Mouse (Mus musculus): Measurements from ENCODE around the gene Exph5.

Gene Exph5

DNA sequence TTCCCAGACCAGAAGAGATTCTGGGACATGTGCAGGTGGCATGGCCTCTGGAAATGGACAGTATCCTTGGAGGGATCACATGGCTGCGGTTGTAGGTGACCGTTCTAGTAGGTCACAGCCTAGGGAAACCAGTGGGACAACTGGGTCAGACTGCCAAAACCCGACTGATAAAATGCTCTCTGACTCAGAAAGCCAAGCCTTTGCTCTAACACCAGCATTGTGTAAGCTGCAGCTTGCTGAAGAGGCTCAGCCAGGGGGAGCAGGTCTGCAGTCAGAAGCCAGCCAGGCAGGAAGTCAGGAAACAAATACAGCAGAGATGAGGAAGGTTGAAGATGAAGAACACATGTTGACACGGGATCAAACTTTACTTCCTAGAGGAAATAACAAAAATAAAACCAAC lies 74.4 kb downstream of the Exph5 start:
- DNase-seq, result peak; percentile 65

DNA sequence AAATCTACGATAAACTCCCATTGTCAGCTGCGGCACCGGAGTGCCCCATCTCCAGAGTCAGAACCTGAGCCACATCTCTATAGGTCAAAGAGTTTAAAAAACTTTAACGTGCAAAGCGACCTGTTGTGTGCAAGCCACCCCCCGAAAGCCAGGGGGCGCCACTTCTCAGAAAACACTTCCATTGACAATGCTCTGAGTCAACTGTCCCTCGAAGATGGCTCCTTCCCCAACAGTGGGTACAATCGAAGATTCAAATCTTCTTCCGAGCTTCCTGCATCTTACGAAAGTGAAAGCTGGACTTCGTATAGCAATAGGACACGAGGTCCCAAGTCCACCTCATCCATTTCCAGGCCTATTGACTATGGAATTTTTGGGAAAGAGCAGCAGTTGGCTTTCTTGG lies 75.3 kb downstream of the Exph5 start:
- DNase-seq, result peak; percentile 34

DNA sequence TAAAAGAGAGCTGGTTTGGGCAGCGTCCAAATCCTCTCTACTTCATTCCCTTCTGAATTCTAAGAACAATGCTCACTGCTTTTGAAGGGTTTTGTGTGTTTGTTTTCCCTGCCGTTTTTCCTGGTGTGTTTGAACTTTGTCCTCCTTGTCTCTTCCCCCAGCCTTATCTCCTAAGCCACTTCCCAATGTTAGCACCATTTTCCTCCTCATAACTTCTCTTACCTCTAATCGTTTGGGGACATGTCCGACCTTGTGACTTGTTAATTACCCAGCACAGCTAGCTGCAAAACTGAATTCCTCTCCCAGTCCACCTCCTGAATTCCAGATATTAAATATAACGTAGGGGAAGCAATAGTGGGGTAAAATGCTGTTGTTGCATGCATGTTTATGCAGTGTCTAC lies 76.1 kb downstream of the Exph5 start:
- no peak for DNase-seq

DNA sequence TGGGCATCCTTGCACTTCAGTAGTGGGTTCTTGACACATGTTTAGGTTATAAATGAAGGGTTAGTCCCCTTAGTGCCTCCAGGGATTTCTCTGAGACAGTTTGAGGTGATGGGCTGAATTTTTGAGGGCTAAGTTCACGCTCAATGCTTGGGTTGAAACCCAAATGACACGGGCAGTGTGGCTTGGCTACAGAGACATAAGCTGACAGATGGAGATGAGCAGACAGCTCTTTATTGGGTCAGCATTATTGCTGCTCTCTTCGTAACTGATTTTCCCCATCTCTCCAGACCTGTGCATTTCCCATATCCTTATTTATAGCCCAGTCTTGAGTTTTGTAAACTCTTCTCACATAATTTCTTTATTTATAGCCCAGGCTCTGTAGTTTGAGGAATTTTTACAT lies 76.7 kb downstream of the Exph5 start:
- DNase-seq, result no peak

DNA sequence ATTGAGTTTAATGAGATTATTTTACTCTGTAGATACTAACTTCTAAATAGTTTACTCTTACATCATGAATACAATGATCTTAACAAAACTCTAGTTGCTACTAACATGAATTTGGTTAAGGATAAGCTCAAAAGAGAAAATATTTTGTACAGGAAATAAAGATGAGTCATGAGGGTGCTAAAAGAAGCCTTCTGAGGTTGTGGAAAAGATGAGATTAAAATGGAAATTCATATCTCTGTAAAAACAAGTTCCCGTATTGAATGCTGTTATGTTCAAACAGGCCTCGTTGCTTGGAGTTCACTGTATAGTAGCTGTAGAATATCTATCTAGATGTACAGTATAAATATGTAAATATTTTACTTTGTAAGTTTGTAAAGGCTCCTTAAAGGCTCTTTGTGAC lies 79.1 kb downstream of the Exph5 start:
- no peak for DNase-seq

DNA sequence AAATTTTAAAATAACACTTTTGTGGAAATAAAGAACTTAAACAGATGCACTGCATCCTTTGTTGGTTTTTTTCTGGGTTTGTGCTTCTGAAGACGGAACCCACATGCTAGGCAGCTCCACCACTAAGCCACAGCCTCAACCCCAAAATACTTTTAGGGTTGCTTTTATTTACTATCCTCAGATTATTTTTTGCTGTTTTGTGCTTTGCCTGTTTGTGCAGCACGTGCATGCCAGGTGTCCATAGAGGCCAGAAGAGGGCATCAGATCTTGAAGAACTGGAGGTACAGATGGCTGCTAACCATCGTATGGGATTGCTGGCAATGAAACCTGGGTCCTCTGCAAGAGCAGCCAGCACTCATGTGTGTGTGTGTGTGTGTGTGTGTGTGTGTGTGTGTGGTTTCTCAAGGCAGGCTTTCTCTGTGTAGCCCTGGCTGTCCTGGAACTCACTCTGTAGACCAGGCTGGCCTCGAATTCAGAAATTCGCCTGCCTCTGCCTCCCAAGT lies 79.7 kb downstream of the Exph5 start:
- DNase-seq, result no peak

DNA sequence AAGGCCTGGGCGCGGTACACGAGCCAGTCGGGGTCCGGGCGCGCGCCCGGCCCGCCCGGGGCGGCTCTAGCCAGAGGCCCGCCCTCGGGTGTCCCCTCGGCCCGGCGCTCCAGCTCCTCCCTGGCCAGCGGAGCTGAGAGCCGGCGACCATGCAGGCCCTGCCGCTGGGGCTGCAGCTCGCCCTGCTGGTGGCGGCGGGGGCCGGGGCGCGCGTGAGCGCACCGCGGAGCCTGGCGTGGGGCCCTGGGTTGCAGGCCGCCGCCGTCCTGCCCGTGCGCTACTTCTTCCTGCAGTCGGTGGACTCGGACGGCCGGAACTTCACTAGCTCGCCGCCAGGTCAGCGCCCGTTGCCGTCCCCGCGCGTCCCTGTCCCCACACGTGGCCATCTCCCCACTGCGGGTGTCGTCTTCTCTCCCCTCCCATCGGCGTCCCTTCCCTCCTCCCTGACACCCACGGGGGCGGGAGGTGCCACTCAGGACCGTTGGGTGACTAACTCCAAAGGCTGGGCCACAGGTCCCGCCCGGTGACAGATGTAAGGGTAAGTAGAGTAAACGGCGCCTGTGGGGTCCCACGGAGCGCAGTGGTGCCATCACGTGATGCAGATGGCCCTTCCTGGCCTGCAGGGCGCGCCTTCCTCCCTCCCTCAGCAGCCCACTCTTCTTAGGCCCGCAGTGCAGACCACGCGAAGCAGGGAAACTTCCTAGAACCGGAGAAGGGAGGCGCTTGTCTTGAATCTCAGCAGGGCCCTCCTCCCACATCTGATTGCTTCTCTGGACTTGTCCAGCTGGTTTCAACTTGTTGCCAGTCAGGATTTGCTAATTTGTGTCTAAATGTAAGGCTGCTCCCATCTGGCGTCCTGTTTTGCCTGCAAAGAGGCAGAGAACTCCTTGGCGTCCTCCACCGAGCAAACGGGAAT lies 82.7 kb downstream of the Exph5 start, which contains the start of gene Kdelc2:
Kdelc2 (plus strand) TSS at position 75 of the 916 bp plus-strand sequence.
- DNase-seq, result peak; percentile 89

DNA sequence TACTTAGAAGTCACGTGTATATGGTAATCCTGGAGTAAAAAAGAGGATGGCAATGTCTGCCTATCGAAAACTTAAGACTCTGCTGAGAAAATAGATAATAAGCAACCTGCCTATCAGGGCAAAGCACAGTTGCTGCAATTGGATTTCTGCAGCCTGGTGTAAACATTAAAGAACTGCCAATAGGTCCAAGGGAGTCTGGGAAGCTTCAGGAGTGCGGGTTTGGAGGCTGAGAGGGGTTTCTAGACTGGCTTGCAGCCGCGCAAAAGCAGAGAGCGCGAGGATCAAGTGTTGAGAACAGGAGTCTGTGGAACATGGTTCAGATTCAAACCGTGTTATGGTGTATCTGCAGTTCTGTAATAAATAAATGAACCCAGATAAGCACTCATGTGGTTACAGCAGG lies 83.4 kb downstream of the Exph5 start:
- DNase-seq, result no peak

DNA sequence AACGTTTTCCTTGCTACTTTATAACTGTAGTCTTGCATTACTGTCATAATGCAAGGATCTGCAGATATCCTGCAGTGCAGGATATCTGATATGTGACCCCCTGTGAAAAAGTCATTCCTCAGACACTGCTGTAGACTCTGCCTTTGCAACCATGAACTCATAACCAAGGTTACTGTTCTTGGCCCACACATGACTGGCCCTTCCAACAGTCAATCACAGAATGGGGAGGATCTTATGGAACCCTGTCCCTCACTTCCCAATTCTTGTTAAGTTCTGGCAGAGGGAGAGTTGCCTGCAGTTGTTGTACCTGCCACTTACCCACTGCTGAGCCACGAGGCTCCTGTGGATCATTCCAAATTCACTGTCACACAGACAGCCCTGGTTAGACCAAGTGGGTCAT lies 86.0 kb downstream of the Exph5 start:
- no peak for DNase-seq

DNA sequence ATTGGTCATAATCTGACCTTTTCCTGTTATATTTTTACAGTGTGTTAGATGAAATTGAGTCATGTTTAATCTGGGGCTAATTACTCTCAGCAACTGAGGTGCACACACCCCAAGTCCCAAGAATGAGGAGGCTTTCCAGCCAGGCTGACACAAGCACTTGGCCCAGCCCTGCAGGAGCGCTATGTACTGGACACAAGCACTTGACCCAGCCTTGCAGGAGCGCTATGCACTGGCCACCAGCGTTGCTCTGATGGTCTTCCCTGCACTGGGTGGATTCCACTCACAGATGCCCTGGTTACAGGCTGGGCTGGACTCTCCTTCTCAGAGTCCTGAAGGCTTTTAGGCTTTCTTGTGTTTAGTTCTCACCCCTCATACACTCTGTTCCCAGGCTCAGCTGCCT lies 87.6 kb downstream of the Exph5 start:
- peak; percentile 62 for DNase-seq

DNA sequence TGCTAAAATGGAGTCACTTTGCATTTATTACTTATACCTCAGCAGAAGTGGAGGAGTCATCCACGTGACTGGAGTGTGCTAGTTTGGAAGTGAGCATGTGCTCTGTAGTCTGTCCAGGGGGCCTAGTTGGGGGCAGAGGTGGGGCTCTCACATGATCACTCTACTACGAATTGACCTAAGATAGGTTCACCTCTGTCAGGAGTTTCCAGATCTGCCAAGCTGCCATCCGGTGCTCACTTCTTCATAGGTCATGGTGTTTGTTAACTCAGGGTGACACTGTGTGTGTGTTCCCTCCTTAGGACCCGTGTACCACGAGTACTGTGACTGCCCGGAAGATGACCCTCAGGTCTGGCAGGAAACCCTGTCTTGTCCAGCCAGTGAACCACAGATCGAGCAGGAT lies 88.7 kb downstream of the Exph5 start:
- no peak for DNase-seq

DNA sequence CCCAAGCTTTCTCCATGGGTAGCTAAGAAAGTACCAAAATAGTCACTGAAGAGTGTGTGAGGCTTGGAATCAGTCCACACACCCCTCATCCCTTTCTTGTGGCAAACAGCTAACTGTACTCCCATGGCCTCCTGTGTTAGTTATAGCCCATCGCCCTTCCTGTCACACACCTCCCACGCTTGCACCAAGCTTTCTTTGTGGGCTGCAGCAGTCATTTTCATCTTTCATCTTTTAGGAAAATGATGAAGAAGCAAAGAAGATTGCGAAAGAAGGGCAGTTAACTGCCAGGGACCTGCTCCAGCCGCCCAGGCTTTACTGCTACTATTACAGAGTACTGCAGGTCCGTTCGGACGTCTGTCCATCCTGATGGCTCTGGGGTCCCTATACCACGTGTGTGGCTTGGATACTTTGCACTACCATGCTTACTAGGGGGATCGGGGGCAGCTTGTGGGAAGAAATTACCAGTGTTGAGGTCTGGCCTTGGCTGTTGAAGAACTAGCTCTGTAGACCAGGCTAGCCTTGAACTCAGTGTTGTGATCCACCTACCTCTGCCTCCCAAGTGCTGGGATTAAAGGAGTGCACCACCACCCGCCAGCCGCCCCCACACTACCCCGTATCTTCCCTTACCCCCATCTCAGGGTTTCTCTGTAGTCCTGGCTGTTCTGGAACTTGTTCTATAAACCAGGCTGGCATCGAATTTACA lies 96.4 kb downstream of the Exph5 start:
- no peak for DNase-seq

DNA sequence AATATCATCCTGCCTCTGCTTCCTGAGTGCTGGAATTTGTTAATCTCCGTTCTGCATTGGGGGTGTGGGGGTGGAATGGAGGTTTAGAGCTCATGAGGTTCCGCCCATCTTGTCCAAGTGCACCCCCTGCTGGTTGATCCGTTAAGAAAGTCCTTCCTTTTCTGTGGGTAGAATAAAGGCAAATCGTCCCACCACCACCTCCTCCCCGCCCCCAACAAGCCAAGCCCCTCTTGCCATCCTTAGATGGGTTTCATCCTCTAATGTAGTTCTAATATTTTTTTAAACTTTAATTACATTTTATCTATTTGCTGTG lies 96.9 kb downstream of the Exph5 start:
- DNase-seq, result peak; percentile 83

DNA sequence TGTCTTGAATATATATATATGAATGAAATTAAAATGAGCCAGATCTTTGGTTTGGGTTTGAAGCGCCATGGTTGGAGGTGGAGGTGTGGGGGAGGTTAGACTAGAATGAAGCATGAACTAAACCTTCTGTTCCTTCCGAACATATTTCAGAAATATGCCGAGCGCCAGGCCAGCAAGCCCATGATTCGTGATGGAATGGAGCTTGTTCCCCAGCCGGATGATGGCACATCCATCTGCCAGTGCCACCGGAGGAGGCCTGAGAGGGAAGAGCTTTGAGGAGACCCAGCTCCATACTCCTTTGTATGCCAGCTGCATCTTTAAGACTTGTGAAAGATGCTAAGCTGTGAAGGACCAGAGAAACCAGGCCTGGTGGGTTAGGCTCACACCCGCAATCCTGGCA lies 98.1 kb downstream of the Exph5 start:
- no peak for DNase-seq

DNA sequence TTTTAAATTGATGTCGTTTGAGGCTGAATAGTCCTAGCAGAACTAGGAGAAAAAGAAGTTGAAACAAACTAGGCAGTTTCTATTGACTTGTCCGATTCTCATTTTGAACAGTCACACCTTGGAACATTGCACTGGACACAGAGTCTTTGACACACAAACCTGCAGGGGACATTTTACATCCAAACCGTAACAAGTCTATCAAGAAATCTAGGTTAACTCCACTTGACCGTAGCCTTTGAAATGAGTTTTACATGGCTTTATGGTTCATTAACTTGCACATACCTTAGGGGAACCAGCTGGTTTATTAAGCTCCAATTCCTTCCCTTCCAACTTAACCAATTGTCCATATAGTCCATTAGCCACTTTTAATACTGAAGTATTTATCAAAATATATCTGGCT lies 99.2 kb downstream of the Exph5 start:
- DNase-seq, result no peak

DNA sequence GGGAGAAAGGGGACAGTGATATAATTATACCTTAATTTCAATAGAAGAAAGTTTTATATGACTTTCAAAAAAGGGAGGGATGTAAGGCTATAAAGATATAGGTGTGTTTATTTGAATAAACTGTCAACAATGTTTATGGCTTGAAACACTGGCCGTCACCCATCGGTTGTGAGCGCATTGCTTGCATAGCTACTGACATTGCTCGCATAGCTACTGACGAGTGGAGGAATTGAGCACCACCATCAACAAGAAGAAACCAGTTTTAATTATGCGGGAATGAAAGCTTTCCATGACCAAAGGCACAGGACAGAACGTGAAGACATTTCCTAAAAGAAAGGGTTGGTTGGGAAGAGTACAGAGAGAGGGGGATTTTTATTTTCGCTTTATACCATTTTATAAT lies 99.7 kb downstream of the Exph5 start:
- DNase-seq, result no peak

DNA sequence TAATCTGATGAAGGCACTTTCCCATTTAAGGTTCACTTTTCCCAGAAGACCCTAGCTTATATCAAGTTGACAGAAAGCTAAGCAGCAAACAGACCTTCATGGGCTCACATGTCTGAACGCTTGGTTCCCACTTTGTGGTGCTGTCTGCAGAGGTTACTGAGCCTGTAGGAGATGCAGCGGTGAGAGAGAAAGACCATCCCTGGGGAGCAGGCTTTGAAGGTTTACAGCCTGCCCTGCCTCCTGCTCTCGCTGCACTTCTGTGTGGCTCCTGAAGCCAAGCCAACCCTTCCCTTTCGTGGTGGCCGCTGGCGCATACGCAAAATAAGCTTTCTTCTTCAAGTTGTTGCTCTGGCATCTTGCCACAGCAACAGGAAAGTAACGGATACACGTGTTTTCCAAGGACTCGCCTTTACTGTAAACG lies 100.8 kb downstream of the Exph5 start, which contains the start of gene 4930550C14Rik:
4930550C14Rik (plus strand) TSS at position 35 of the 421 bp plus-strand sequence.
- DNase-seq, result peak; percentile 76

DNA sequence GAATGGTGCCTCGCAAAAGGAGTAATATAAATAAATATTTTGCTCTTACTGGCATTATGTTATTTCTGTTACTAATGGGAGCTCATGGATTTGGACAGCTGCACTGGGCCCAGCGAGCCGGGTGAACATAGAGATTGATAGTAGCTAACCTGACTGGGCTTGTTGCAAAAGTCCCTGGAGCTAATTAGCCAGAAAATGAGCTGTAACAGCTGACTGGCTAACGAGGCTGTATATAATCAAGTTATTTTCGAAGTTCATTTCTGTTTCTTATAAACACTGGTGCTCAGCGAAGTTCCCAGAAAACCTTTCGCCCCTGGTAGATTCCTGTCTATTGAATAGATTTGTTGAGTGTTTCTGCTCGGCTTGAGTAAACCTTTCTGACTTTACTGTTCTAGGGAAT lies 101.5 kb downstream of the Exph5 start:
- DNase-seq, result no peak

DNA sequence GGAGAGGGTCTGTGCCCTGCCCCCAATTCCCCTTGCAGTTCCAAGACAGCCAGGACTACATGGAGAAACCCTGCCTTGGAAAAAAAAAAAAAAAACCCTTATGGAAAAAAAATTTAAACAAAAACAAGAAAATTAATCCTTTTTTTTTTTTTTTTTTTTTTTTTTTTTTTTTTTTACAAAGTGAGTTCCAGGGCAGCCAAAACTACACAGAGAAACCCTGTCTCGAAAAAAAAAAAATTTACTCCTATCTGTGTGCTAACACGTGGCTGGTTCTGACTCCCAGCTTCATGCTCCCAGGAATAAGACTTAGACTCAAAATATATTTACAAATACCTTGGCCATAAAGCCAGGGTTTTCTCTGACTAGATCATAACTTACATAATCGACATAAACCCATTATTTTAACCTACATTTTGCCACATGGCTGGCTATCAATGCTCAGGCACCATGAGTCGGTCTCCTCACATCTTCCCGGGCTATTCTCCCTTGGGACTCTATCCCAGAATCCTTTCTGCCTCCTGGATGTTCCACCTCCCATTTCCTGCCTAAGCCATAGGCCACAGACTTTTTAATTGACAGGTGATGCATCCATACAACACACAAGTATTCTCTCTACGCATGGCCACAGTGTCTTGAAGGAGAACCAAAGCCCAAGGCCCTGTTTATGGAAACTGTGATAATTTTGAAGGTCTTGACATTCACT lies 102.7 kb downstream of the Exph5 start:
- DNase-seq, result no peak

DNA sequence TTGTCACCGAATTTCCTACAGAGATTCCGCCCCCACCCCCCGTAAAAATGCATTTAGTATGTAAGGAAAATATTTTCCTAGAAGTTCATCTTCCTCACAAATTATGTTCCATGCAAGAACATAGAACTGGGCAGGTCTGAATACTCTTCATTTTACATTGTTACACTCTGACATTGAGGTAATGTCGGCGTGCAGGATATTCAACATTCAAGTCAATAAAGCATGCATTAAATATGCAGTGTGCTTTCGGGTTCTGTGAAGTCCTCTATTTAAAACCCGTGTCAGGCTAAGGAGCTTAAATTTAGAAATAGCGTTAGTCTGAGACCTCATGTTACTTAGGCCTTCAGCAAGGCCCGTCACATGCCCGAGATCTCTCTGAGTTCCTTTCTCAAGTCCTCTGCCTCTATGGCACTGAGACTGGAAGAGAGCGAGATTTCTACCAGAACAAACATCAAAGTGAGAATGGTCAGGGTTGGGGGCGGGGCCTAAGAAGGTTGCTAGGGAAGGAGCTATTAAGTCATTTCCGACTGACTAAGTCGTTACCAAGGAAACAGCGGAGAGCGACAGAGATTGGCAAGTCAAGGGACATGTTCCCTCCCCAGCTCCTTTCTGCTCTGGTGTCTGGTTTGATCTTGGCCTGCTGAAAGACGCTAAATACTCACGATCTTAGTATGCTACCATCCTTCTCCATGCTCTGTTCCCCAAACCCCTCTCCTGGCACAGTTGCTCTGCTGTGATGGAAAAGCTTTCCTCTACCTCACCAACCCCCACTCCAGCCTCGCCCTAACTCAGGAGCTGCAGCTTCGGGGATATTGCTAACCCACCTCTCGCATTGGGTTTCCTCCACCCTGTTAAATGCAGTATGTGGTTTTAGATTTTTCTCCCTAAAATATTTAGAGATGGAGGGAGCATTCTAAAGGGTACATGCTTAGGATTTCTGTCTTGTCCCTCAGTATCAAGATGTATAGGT lies 103.6 kb downstream of the Exph5 start:
- DNase-seq, result peak; percentile 88

DNA sequence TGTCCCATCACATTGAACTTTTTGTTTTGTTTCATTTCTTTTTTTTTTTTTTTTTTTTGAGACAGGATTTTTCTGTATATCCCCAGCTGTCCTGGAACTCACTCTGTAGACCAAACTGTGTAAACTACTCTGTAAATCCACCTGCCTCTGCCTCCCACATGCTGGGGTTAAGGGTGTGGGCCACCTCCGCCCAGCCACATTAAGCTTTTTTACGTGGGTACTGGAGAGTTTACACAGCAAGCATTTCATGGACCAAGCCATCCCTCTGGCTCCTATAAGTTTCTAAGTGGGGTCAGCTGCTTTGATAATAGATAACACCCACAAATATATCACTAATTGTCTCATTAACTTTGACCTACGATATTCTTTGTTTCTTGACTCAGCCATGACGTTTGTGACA lies 107.1 kb downstream of the Exph5 start:
- no peak for DNase-seq

DNA sequence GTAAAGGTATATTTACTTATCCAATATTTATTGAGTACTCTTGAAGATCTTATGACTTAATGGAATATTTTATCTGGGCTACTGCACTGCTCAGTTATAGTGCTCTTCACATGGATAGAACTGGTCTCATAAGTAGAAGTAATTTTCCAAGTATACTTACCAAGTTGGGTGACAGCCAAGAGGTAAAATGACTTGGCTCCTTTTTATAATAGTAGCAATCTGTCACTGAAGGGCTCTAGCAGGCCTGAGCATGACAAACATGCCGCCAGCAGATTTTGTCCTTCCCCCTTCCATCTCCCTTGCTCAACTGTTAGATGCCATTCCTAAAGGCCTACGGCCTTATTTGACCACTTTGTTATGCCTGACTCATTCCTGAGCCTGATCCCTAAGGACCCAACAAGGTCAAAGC lies 107.5 kb downstream of the Exph5 start:
- DNase-seq, result peak; percentile 83
